Mouse (Mus musculus) stomach, embryonic 14.5 days (tissue): ENCODE results near the gene Sgip1. TPM values are rescaled to one million over a fixed set of nuclear protein-coding genes. Genes with fewer than 3 reads are reported as not detected.

ENCODE experiments used
- ATAC-seq: fragments of 200-750 bp; cut with Nextera tagmentation; 2 replicates; pipeline ENCODE4 v1.8.0; 2017; ENCODE audit warnings: low read depth, moderate TSS enrichment; ENCODE audit not compliant: insufficient number of reproducible peaks, insufficient read depth, low FRiP score
- H3K27ac ChIP-seq: fragments of 300-500 bp; sonication (generic); 2 replicates; pipeline ENCODE4 v1.5.1; 2014; ENCODE audit warnings: mild to moderate bottlenecking, low read length, moderate library complexity, mixed read lengths
- H3K27me3 ChIP-seq: fragments of 300-500 bp; sonication (generic); 2 replicates; pipeline ENCODE4 v1.6.1; 2014; ENCODE audit warnings: low read length, control low read depth, mixed read lengths; ENCODE audit not compliant: control insufficient read depth, insufficient read depth
- H3K36me3 ChIP-seq: fragments of 300-500 bp; sonication (generic); 2 replicates; pipeline ENCODE4 v1.6.1; 2014; ENCODE audit warnings: mild to moderate bottlenecking, control low read depth, low read length, moderate library complexity, mixed read lengths; ENCODE audit not compliant: control insufficient read depth, insufficient read depth
- H3K4me1 ChIP-seq: fragments of 300-500 bp; sonication (generic); 2 replicates; pipeline ENCODE4 v1.6.1; 2014; ENCODE audit warnings: low read length, control low read depth, mixed read lengths; ENCODE audit not compliant: control insufficient read depth, insufficient read depth
- H3K4me2 ChIP-seq: fragments of 300-500 bp; sonication (generic); replicated peaks from 2 replicates; pipeline ENCODE4 v1.6.1; 2014; ENCODE audit warnings: low read depth, low read length, control low read depth
- H3K4me3 ChIP-seq: fragments of 300-500 bp; sonication (generic); 2 replicates; pipeline ENCODE4 v1.5.1; 2014; ENCODE audit warnings: low read depth, low read length, control low read depth
- H3K9ac ChIP-seq: fragments of 300-500 bp; sonication (generic); replicated peaks from 2 replicates; pipeline ENCODE4 v1.6.1; 2014; ENCODE audit warnings: low read depth, mild to moderate bottlenecking, control low read depth, low read length, moderate library complexity, mixed read lengths
- H3K9me3 ChIP-seq: fragments of 300-500 bp; sonication (generic); 2 replicates; pipeline ENCODE4 v1.6.1; 2016; ENCODE audit warnings: low read depth, low read length, control low read depth; ENCODE audit not compliant: control insufficient read depth
- WGBS: fragments of 180-500 bp; shearing (Covaris S2); extraction: QIAGEN DNeasy Blood & Tissue Kit; methylation state at CpG from one replicate; pipeline ENCODE4 v1.1.7; 2014; 5-methylcytosine and 5-hydroxymethylcytosine counted together
- polyA plus RNA-seq: library from polyadenylated mRNA; unstranded; fragments of >200 nt; fragmentation: Nextera tagmentation; extraction: Ambion mirVana; gene quantifications from 2 replicates; pipeline ENCODE4 v1.2.1, GENCODE M21; 2014

The Sgip1 gene
- polyA plus RNA-seq, result 10.4 and 12.2 TPM in 2 replicates

DNA sequence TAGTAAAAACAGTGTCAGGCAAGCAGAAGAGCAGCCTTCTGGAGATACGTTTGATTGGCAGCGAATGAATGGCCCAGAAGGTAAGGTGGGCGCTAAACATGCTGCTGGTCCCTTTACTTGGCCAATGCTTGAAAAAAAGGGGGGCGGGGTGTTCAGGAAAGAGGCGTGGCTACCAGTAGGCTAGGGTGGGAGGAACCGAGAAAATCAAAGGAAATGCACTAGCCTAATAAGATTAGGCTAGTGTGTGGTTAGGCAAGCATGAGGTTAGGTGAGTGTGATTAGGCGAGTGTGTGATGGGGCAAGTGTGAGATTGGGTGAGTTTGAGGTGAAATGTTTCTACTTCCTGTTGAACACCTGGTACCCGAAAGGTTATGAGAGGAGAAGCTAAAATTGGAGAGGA, at the start of gene Sgip1:
TSS of gene Sgip1 (plus strand) at position 11 of the 400 bp plus-strand sequence.
- Histone ChIP-seq H3K4me1 (no peaks in the 10 kb centered on the region), H3K4me2 (no peak within 1 kb of the TSS), H3K9ac (no peak within 1 kb of the TSS), H3K27ac (no peak within 1 kb of the TSS), H3K4me3 (no peak within 1 kb of the TSS), H3K27me3 (no peaks in the 10 kb centered on the region), H3K9me3 (no peaks in the 10 kb centered on the region), H3K36me3 (no peaks in the 10 kb centered on the region)
- 70% methylated on average over 8 of the region's 8 CpGs for WGBS
- ATAC-seq, result no peak

DNA sequence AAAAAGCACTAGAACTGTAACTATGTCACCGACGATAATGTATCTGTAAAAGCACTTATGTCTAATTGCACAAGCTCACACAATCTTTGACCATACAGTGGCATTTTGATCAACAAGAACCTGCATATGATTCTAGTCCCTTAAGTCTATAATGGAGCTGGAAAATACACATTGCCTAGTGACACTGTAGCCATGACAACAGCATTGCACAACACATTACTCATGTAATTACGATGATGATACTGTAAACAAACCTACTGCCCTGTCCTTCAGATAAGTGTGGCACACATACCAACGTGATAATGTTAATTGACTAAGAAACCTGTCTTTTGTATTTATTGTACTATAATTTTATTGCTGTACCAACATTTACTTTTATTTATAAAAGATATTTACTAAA, 49.7 kb upstream of the Sgip1 start:
- 51% methylated on average over 4 of the region's 4 CpGs for WGBS

GRCm38 (mm10) chr4:102697966-102698365, 43.1 kb upstream of the Sgip1 start:
- 97% methylated on average over 7 of the region's 7 CpGs for WGBS
- Histone ChIP-seq H3K36me3 (no peaks in the 10 kb centered on the region), H3K4me3 (no peak overlapping the region), H3K9ac (no peak overlapping the region), H3K27ac (no peak overlapping the region), H3K4me2 (no peak overlapping the region), H3K27me3 (no peaks in the 10 kb centered on the region), H3K4me1 (no peaks in the 10 kb centered on the region), H3K9me3 (no peaks in the 10 kb centered on the region)
- ATAC-seq, result no peak

More for the DNA sequence above, 49.7 kb upstream of the Sgip1 start:
- H3K9me3 ChIP-seq, result no peaks in the 10 kb centered on the region
- no peaks in the 10 kb centered on the region for H3K27me3 ChIP-seq
- no peaks in the 10 kb centered on the region for H3K36me3 ChIP-seq
- no peak for ATAC-seq
- no peak overlapping the region for H3K9ac ChIP-seq
- H3K4me3 ChIP-seq, result no peak overlapping the region
- no peaks in the 10 kb centered on the region for H3K4me1 ChIP-seq
- H3K4me2 ChIP-seq, result no peak overlapping the region
- no peak overlapping the region for H3K27ac ChIP-seq

DNA sequence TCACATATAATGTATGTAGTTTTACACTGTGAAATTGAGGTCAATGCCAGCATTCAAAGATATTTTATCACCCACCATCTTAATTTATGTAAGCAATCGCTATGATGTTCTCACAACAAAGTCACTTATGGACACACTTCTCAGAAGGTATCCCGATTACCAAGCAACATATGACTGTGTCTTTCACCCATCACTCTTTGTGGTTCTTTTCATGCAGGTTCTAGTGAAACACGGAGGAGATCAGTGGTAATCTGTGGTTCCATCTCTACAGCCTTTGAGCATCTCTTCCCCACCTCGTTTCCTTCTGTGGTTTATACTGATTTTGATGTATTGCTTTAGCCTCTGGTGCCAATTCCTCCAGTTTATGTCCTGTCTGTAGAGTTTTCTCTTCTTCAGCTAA, 29.4 kb upstream of the Sgip1 start:
- H3K36me3 ChIP-seq, result no peaks in the 10 kb centered on the region
- H3K9me3 ChIP-seq, result no peaks in the 10 kb centered on the region
- no peaks in the 10 kb centered on the region for H3K27me3 ChIP-seq
- H3K4me2 ChIP-seq, result no peak overlapping the region
- no peak overlapping the region for H3K9ac ChIP-seq
- no peak for ATAC-seq
- no peaks in the 10 kb centered on the region for H3K4me1 ChIP-seq
- WGBS, result 79% methylated on average over 4 of the region's 4 CpGs
- no peak overlapping the region for H3K4me3 ChIP-seq
- H3K27ac ChIP-seq, result no peak overlapping the region

GRCm38 (mm10) chr4:102715532-102715931, 25.6 kb upstream of the Sgip1 start:
- Histone ChIP-seq H3K4me2 (no peak overlapping the region), H3K27ac (no peak overlapping the region), H3K27me3 (no peaks in the 10 kb centered on the region), H3K9me3 (no peaks in the 10 kb centered on the region), H3K9ac (no peak overlapping the region), H3K4me1 (no peaks in the 10 kb centered on the region), H3K4me3 (no peak overlapping the region), H3K36me3 (no peaks in the 10 kb centered on the region)
- no peak for ATAC-seq

DNA sequence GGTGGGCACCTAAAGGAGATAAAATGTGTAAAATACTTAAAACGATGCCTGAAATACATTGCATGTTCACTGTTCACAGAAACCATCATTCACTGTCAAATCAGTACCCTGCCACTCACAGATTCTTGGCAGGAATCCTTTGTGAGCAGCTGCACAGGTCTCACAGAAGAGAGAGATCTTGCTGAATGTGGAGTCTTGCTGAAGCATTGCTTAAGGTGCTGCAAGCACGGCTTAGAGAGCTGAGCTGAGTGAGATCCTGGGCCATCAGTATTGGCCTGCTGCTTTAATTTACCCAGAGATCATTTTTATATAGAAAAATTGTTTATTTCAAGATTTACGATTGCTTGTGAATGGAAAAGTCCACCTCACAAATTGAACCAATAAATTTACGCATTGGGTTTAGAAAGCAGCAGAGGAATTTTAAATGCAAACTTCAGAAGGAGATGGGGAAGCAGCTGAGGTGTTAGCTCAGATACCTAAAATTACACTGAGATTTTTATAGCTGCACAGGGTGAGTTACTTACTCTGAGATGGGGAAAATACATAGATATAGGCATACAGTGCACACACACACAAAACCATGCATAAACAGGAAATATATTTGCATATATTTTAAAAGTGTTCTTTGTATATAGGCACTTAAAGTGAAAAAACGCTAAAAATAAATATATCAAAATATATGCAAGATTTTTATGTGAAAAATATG, 23.8 kb upstream of the Sgip1 start:
- Histone ChIP-seq H3K27me3 (no peaks in the 10 kb centered on the region), H3K9me3 (no peaks in the 10 kb centered on the region), H3K4me2 (no peak overlapping the region), H3K27ac (no peak overlapping the region), H3K4me3 (no peak overlapping the region), H3K36me3 (no peaks in the 10 kb centered on the region), H3K4me1 (no peaks in the 10 kb centered on the region), H3K9ac (no peak overlapping the region)
- WGBS, result 73% methylated on average over 5 of the region's 5 CpGs
- no peak for ATAC-seq

GRCm38 (mm10) chr4:102719535-102719934, 21.6 kb upstream of the Sgip1 start:
- 8% methylated on average over 1 of the region's 1 CpGs for WGBS
- Histone ChIP-seq H3K9me3 (no peaks in the 10 kb centered on the region), H3K4me2 (no peak overlapping the region)

GRCm38 (mm10) chr4:102719951-102720350, 21.1 kb upstream of the Sgip1 start:
- ATAC-seq, result no peak
- Histone ChIP-seq H3K4me3 (no peak overlapping the region), H3K4me1 (no peaks in the 10 kb centered on the region), H3K9ac (no peak overlapping the region), H3K27me3 (no peaks in the 10 kb centered on the region), H3K4me2 (no peak overlapping the region), H3K36me3 (no peaks in the 10 kb centered on the region), H3K27ac (no peak overlapping the region), H3K9me3 (no peaks in the 10 kb centered on the region)
- WGBS, result 70% methylated on average over 1 of the region's 1 CpGs

More at GRCm38 (mm10) chr4:102719535-102719934, 21.6 kb upstream of the Sgip1 start:
- no peak overlapping the region for H3K4me3 ChIP-seq
- no peaks in the 10 kb centered on the region for H3K4me1 ChIP-seq
- no peak overlapping the region for H3K9ac ChIP-seq
- H3K36me3 ChIP-seq, result no peaks in the 10 kb centered on the region
- no peak for ATAC-seq
- H3K27ac ChIP-seq, result no peak overlapping the region
- no peaks in the 10 kb centered on the region for H3K27me3 ChIP-seq

- no peak overlapping the region for H3K27ac ChIP-seq
- no peak overlapping the region for H3K4me3 ChIP-seq
- ATAC-seq, result no peak
- H3K4me2 ChIP-seq, result no peak overlapping the region
- no peaks in the 10 kb centered on the region for H3K9me3 ChIP-seq
- WGBS, result 68% methylated on average over 5 of the region's 5 CpGs
- no peaks in the 10 kb centered on the region for H3K27me3 ChIP-seq
- no peak overlapping the region for H3K9ac ChIP-seq
- no peaks in the 10 kb centered on the region for H3K36me3 ChIP-seq
- no peaks in the 10 kb centered on the region for H3K4me1 ChIP-seq
These were observed 16.7 kb upstream of the Sgip1 start for GRCm38 (mm10) chr4:102724442-102724841.
